Mouse (Mus musculus): ENCODE results near the gene Sars2. TPM values are rescaled to one million over a fixed set of nuclear protein-coding genes. Genes with fewer than 3 reads are reported as not detected.

The Sars2 gene
- polyA plus RNA-seq, 1 experiment from 2014 or later: 12.3 TPM

DNA sequence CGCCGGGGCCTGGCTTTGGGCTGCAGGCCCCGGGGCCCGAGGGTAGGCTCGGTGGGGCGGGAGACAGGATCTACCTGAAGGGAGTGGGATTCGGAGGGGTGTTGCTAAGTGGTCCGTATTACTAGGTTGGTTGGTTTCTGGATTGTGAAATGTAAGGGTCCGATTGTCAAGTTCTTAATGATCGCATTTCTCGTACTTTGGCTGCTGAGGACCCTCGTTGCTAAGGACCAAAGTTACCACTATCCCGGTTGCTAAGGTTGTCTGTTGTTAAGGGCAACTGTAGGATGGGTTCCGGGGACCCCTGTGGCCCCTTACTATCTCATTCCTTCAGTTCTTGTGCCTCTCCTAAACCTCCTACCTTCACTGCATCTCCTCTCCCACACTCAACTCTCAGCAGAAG lies 25.1 kb downstream of the Sars2 start:
- Histone ChIP-seq H3K9ac (ENCODE audit: low read length) (peak overlapping the region; percentile 70), H3K9me3 (ENCODE audit: control insufficient read depth, low read length) (no peaks in the 10 kb centered on the region), H3K4me1 (replicated peaks; ENCODE audit: control insufficient read depth, insufficient read depth) (peaks cover 8% of the 10 kb centered on the region), H3K27me3 (ENCODE audit: control insufficient read depth, insufficient read depth, low read length) (no peaks in the 10 kb centered on the region), H3K4me2 (replicated peaks; ENCODE audit: low read depth) (peak overlapping the region; percentile 60), H3K4me3 (ENCODE audit: low read depth, low read length) (peak overlapping the region; percentile 74), H3K27ac (replicated peaks) (no peak overlapping the region), H3K36me3 (ENCODE audit: control insufficient read depth, insufficient read depth, low read length) (no peaks in the 10 kb centered on the region)
- no peak for DNase-seq (ENCODE audit: low spot score)
- 6% methylated on average over 14 of the region's 14 CpGs for WGBS
- no peak for TF ChIP-seq EP300 (optimal IDR thresholded peaks at IDR 0.05)
- TF ChIP-seq CTCF (IDR thresholded peaks at IDR 0.05; ENCODE audit: low read depth): no peak
- no peak for ATAC-seq (ENCODE audit: low FRiP score, low TSS enrichment)

GRCm38 (mm10) chr7:28767462-28767965 lies 25.7 kb downstream of the Sars2 start, which contains the start of gene Nfkbib:
Gene Nfkbib, minus strand, starts transcription at chr7:28767512.
- peak within 1 kb of the TSS; percentile 74 for H3K4me3 ChIP-seq (ENCODE audit: low read depth, low read length)
- ATAC-seq (ENCODE audit: low FRiP score, low TSS enrichment): no peak
- WGBS: 56% methylated on average over 7 of the region's 7 CpGs
- no peak for DNase-seq (ENCODE audit: low spot score)
- no peak for TF ChIP-seq CTCF (IDR thresholded peaks at IDR 0.05; ENCODE audit: low read depth)
- no peak for TF ChIP-seq EP300 (optimal IDR thresholded peaks at IDR 0.05)
- peak within 1 kb of the TSS; percentile 70 for H3K9ac ChIP-seq (ENCODE audit: low read length)
- no peaks in the 10 kb centered on the region for H3K9me3 ChIP-seq (ENCODE audit: control insufficient read depth, low read length)
- H3K27me3 ChIP-seq (ENCODE audit: control insufficient read depth, insufficient read depth, low read length): no peaks in the 10 kb centered on the region
- H3K4me1 ChIP-seq (replicated peaks; ENCODE audit: control insufficient read depth, insufficient read depth): peaks cover 8% of the 10 kb centered on the region
- H3K36me3 ChIP-seq (ENCODE audit: control insufficient read depth, insufficient read depth, low read length): no peaks in the 10 kb centered on the region
- peak within 1 kb of the TSS; percentile 63 for H3K4me2 ChIP-seq (replicated peaks; ENCODE audit: low read depth)
- no peak within 1 kb of the TSS for H3K27ac ChIP-seq (replicated peaks)

DNA sequence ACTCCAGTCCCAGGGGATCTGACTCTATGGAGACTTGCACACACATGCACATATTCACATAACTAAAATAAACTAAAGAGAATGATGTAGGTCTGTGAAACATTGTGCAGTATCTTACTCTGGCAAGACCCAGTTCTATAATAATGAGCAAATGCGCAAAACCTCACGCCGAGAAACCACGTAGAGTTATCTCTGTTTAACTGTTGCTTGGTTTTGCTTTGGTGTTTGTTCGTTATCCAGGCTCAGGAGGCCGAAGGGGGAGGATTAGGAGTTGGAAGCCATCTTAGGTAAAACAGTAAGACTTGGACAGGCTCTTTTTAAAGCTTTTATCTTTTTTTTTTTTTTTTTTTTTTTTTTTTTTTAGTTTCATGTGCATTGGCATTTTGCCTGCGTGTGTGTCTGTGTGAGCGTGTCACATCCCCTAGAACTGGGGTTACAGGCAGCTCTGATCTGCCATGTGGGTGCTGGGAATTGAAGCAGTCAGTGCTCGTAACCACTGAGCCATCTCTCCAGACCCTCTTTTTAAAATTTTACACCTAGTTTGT lies 27.7 kb downstream of the Sars2 start:
- Histone ChIP-seq H3K4me1 (replicated peaks; ENCODE audit: control insufficient read depth, insufficient read depth) (peaks cover 8% of the 10 kb centered on the region), H3K9ac (ENCODE audit: low read length) (no peak overlapping the region), H3K27me3 (ENCODE audit: control insufficient read depth, insufficient read depth, low read length) (no peaks in the 10 kb centered on the region), H3K4me2 (replicated peaks; ENCODE audit: low read depth) (no peak overlapping the region), H3K4me3 (ENCODE audit: low read depth, low read length) (no peak overlapping the region), H3K9me3 (ENCODE audit: control insufficient read depth, low read length) (no peaks in the 10 kb centered on the region), H3K27ac (replicated peaks) (no peak overlapping the region), H3K36me3 (ENCODE audit: control insufficient read depth, insufficient read depth, low read length) (peaks cover 4% of the 10 kb centered on the region; the same call in 1 of the 2 replicates)
- no peak for DNase-seq (ENCODE audit: low spot score)
- 92% methylated on average over 9 of the region's 9 CpGs for WGBS
- TF ChIP-seq EP300 (optimal IDR thresholded peaks at IDR 0.05) (no peak), CTCF (IDR thresholded peaks at IDR 0.05; ENCODE audit: low read depth) (no peak)
- no peak for ATAC-seq (ENCODE audit: low FRiP score, low TSS enrichment)

GRCm38 (mm10) chr7:28770309-28770708 lies 28.5 kb downstream of the Sars2 start:
- no peak overlapping the region for H3K27ac ChIP-seq (replicated peaks)
- peaks cover 4% of the 10 kb centered on the region; the same call in 1 of the 2 replicates for H3K36me3 ChIP-seq (ENCODE audit: control insufficient read depth, insufficient read depth, low read length)
- H3K4me3 ChIP-seq (ENCODE audit: low read depth, low read length): no peak overlapping the region
- WGBS: 89% methylated on average over 3 of the region's 3 CpGs
- no peaks in the 10 kb centered on the region for H3K9me3 ChIP-seq (ENCODE audit: control insufficient read depth, low read length)
- H3K9ac ChIP-seq (ENCODE audit: low read length): no peak overlapping the region
- no peaks in the 10 kb centered on the region for H3K27me3 ChIP-seq (ENCODE audit: control insufficient read depth, insufficient read depth, low read length)
- H3K4me2 ChIP-seq (replicated peaks; ENCODE audit: low read depth): no peak overlapping the region
- ATAC-seq (ENCODE audit: low FRiP score, low TSS enrichment) (no peak), DNase-seq (ENCODE audit: low spot score) (no peak)
- no peak for TF ChIP-seq EP300 (optimal IDR thresholded peaks at IDR 0.05)
- TF ChIP-seq CTCF (IDR thresholded peaks at IDR 0.05; ENCODE audit: low read depth): no peak
- peaks cover 8% of the 10 kb centered on the region for H3K4me1 ChIP-seq (replicated peaks; ENCODE audit: control insufficient read depth, insufficient read depth)

- Histone ChIP-seq H3K36me3 (ENCODE audit: control insufficient read depth, insufficient read depth, low read length) (peaks cover 7% of the 10 kb centered on the region), H3K27ac (replicated peaks) (no peak overlapping the region), H3K9me3 (ENCODE audit: control insufficient read depth, low read length) (no peaks in the 10 kb centered on the region), H3K4me2 (replicated peaks; ENCODE audit: low read depth) (no peak overlapping the region), H3K9ac (ENCODE audit: low read length) (no peak overlapping the region), H3K4me1 (replicated peaks; ENCODE audit: control insufficient read depth, insufficient read depth) (peaks cover 5% of the 10 kb centered on the region), H3K27me3 (ENCODE audit: control insufficient read depth, insufficient read depth, low read length) (no peaks in the 10 kb centered on the region), H3K4me3 (ENCODE audit: low read depth, low read length) (no peak overlapping the region)
- TF ChIP-seq EP300 (optimal IDR thresholded peaks at IDR 0.05) (no peak), CTCF (IDR thresholded peaks at IDR 0.05; ENCODE audit: low read depth) (no peak)
- WGBS: 82% methylated on average over 11 of the region's 11 CpGs
- no peak for DNase-seq (ENCODE audit: low spot score)
- no peak for ATAC-seq (ENCODE audit: low FRiP score, low TSS enrichment)
Observed at GRCm38 (mm10) chr7:28771867-28772266, 30.1 kb downstream of the Sars2 start.

GRCm38 (mm10) chr7:28773163-28773562 lies 31.4 kb downstream of the Sars2 start:
- H3K9me3 ChIP-seq (ENCODE audit: control insufficient read depth, low read length): no peaks in the 10 kb centered on the region
- H3K27ac ChIP-seq (replicated peaks): no peak overlapping the region
- no peak overlapping the region for H3K4me2 ChIP-seq (replicated peaks; ENCODE audit: low read depth)
- H3K4me3 ChIP-seq (ENCODE audit: low read depth, low read length): no peak overlapping the region
- 70% methylated on average over 3 of the region's 3 CpGs for WGBS
- TF ChIP-seq EP300 (optimal IDR thresholded peaks at IDR 0.05): no peak
- H3K4me1 ChIP-seq (replicated peaks; ENCODE audit: control insufficient read depth, insufficient read depth): no peaks in the 10 kb centered on the region
- DNase-seq (ENCODE audit: low spot score) (no peak), ATAC-seq (ENCODE audit: low FRiP score, low TSS enrichment) (no peak)
- H3K36me3 ChIP-seq (ENCODE audit: control insufficient read depth, insufficient read depth, low read length): peaks cover 9% of the 10 kb centered on the region
- H3K27me3 ChIP-seq (ENCODE audit: control insufficient read depth, insufficient read depth, low read length): no peaks in the 10 kb centered on the region
- H3K9ac ChIP-seq (ENCODE audit: low read length): no peak overlapping the region; the same call in 1 of the 2 replicates
